Mouse (Mus musculus): ENCODE data around the gene Upk3b.

Gene Upk3b

DNA sequence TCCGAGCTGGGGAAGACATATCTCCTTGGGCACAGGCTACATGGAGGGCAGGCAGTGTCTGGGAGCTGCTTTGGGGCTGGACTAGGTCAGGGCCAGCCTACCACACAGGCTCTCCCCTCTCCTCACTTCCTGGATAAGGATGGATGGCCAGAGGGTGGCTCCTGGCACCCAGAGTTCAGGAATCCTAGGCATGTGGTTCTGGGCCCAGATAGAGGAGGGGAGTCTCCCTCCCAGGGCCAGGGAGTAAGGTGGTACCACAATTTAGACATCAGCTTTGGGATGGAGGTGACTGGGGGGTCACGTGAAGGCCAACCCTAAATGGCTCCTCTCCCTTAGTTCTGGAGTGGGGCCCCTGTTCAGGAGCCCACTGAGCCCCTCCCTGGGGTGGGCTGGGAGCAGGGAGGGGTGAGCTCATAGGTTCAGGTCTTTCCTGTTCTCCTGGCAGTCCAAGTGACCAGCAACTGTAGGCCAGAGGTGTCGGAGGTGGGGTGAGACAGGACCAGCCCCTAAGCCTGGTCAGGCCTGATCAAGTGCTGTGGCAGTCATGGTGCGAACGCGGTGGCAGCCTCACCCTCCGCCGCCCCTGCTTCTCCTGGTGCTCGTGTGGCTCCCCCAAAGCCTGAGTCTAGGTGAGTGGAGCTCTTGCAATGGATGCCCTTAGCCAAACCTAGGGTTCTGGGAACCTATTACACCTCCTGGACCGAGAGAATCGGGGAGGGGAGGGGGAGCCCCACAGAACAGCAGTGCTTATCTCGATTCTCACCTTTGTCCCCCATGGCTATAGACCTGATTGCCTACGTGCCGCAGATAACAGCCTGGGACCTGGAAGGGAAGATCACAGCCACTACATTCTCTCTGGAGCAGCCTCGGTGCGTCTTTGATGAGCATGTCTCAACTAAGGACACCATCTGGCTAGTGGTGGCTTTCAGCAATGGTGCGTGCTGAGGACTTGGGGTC lies at the start of gene Upk3b:
TSS of gene Upk3b (plus strand) at position 239 of the 957 bp plus-strand sequence.
- DNase-seq, result no peak

DNA sequence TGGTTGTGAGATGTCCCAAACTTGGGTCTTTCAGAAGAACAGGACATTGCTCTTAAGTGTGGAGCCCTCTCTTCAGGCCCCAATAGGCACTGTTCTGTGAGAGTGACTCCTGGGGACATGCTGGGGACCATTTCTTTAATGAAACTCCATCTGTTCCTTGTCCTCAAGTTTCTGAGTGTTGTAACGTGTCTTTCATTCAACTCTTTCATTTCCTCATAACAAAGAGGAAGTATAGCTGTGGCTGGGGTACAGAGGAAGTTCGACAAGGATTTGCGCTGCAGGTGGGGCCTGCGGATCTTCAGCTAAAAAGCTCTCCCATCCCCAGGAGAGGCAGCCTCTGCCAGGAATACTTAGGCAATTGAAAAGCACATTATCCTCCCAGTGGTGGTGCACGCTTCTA lies 47.7 kb upstream of the Upk3b start:
- no peak for DNase-seq

DNA sequence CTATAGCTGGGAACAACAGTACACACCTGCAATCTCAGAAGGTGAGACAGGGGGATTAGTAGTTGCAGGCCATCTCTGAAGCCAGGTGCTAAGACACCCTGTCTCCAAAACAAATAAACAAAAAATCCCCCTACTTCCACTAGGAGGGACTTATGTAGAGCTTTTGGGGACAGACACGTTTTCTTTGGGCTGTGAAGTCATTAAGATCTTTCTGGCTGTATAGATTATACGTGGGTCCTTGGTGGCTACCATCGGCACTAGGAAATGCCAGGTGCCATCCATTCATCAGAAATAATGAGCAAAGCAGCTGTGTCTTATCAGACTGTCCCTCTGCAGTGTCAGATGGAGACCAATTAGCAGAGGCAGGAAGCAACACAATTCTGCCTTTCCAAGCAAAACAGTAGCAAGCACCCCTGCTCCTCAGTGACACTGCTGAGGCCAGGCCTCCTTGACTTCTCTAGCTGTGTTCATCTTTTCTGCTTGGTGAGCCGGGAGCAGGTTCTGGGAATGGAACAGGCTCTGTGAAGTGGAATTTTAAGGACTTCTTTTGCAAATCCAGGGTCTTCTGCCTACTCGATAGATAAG lies 44.8 kb upstream of the Upk3b start:
- DNase-seq, result no peak

DNA sequence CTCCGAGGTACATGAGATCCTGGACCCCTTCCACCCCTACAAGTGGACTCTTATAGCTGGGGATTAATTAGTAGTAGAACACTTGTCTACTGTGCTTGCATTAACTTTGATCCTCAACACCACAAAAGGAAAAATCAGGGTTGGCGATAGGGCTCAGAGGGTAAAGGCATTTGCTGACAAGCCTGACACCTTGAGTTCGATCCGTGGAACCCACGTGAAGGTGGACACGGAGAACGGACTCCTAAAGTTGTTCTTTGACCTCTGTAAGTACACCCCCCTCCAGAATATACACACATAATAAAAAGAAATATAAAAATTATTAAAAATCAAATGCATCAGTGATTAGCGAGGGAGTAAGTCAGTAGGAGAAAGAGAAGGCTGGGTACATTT lies 44.0 kb upstream of the Upk3b start:
- DNase-seq, result no peak

DNA sequence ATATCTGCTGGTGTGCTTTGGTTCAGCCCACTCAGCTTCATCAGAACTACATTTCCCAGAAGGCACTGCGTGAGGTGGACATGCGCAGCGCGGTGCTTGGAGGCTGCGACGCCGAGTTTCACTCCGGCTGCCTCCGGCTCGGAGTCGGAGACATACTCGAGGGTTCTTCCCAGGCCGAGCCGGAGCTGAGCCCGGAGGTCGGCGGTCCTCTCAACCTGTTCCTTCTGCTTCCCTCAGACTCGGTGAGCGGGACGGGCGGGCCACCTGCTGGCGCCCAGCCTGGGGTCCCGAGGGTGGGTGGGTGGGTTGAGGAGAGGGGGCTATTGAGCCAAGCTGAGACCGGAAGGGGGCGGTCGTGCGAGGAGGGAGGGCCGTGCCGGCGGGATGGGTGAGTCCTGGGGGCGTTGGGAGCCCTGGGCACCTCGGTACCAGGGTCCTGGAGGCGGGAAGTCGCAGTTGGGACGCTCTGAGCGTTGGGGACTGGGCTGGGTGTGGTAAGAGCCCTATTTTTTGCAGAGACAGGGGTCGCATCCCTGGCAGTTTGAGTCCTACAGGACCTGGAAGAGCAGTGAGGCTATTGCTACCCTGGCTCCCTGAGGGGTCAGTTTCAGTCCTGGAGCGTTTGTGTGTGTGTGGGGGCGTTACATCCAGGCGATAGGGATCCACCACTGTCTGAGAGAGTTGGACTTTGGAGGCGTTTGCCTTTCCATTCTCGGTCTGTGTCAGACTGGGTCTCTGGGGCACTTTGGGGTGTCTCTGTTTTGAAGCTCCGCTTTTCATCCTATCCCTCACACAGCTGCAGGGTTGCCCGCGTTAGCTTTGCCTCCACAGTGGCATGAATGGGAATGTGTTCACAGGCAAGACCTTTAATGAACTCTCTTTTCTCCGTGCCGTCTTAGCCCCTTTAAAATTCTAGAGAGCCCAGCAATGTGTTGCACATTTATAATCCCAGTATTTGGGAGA lies 43.3 kb upstream of the Upk3b start, which contains the start of gene Dtx2:
TSS of gene Dtx2 (plus strand) at position 76 of the 963 bp plus-strand sequence.
- DNase-seq, result peak; percentile 84

DNA sequence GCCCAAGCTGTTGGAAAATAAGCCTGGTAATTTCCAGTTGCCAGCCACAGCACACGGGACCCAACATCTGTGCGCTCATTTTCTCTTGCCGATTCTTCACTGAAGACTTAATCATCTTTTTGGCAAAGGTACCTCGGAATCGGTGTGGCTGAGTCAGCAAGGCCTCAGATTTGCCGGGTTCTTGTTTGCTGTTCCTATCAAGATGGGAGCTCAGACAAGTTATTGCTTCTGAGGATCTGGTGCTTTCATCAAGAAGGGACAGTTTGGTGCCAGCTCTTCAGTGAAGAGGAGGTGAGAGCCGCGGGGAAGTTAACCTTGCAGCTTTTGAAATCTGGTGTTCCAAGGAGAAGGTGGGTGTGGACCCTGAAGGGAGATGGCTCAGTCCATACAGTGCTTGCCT lies 42.1 kb upstream of the Upk3b start:
- DNase-seq, result no peak

DNA sequence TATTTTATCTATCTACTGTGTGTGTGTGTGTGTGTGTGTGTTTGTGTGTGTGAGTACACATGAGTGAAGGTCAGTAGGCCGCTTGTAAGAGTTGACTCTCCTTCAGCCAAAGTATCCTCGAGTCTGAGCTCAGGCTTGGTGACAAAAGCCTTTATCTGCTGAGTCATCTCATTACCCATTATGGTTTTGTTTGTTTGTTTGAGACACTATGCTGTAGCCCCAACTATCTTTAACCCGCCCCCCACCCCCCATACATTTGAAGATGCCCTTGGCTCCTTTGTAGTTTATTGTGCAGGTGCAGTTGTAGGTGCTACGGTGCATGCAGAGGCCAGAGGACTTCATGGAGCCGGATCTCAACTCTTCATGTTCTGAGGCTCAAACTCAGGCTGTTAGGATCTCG lies 37.1 kb upstream of the Upk3b start:
- DNase-seq, result no peak

DNA sequence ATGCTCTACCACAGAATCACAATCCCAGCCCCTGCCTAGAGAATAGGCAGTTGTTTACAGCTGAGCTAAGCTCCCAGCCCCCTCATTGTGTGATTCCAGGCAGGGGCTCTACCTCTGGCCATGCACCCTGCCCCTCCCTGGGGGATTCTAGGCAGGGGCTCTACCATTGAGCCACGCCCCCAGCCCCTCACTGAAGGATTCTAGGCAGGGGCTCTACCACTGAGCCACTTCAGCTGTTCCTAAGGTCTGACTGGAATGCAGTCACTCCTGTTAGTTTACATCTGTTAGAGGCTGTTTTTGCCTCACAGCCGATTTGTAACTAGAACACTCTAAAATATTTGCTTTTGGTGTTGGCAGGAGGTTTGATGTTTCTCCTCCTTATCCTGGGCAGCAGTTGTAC lies 36.0 kb upstream of the Upk3b start:
- DNase-seq, result no peak

DNA sequence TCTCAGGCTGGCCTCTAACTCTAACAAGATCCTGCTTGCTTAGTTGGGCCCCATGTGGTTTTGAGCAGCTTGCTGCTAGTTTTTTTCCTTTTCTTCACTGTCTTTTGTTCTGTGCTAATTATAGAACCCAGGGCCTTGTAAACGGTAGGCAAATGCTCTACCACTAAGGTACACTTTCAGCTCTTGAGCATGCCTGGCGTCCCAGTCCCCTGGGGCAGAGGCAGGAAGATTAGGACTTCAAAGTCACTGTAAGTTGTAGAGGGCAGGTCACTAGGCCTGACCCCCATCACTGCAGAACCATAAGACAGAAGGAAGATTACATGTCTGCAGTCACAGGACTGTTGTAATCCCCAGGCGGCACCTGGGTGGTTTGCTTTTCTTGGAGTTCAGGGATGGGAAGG lies 35.5 kb upstream of the Upk3b start:
- DNase-seq, result no peak

DNA sequence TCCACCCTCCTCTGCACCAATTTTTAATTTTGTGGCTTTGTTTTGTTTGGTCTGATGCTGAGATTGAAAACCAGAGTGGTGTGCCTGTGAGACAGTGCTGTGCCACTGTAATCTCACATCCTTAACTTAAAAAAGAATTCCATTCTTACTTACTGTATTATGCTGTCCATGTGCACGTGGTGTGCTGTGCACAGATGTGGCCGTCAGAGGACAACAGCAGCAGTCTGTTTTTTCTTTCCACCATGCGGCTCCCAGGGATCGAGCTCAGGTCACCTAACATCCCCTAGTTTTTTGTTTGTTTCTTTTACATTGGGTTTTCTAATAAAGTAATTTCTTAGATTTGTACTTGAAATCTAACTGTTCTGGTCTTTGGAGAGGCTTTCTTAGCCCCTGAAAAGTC lies 33.8 kb upstream of the Upk3b start:
- DNase-seq, result no peak

DNA sequence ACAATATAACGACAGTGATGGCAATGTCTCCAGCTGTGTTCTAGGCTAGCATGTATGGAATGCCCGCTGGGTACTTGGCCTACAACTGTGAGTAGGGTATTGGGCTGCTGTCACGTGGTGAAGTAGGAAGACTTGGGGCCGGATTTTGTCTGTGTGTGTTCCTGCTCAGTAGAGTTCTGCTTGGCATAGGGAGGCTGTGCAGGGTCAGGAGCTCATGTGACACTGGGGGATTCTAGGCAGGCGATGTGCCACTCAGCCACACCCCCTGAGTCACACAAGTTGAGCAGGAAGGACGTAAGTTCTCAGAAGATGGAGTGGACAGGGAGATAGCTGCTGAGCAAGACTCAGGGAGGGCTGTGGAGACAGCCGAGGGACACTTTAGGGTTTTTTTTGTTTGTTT lies 30.6 kb upstream of the Upk3b start:
- DNase-seq, result no peak

DNA sequence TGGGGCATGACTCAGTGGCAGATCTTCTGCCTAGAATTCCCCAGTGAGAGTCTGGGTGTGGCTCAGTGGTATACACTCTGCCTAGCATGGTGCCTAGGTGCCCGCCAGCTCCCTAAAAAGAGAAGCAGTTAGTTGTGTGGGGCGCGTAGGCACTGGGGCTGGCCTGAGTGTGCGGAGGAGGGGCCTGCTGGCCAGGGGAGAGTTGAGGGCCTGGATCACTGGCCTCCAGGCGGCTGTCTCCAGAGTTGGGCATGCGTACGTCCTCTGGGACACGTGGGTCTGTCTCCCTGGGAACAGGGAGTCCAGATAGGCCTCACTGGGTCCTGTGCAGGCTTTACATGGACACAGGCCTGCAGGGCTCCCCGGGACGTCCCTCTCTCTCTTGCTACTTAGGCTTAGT lies 23.4 kb upstream of the Upk3b start:
- no peak for DNase-seq

DNA sequence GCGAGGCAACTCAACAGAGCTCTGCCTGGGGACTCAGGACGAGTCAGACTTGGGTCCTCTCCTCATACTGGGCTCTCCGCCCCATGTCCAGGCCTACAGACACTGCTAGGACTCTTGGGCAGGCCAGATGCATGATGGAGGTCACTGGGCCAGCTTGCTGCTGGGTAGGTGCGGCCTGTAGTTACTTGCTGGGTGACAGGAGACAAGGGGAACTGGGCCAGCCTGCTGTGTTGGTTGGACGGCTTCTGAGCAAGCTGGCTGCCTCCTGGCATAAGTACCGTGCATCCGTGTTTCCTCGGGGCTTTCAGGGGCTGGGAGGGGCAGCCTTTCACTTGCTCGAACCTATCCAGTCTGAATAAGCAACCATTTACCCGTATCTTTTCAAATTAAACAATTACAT lies 22.7 kb upstream of the Upk3b start:
- no peak for DNase-seq

DNA sequence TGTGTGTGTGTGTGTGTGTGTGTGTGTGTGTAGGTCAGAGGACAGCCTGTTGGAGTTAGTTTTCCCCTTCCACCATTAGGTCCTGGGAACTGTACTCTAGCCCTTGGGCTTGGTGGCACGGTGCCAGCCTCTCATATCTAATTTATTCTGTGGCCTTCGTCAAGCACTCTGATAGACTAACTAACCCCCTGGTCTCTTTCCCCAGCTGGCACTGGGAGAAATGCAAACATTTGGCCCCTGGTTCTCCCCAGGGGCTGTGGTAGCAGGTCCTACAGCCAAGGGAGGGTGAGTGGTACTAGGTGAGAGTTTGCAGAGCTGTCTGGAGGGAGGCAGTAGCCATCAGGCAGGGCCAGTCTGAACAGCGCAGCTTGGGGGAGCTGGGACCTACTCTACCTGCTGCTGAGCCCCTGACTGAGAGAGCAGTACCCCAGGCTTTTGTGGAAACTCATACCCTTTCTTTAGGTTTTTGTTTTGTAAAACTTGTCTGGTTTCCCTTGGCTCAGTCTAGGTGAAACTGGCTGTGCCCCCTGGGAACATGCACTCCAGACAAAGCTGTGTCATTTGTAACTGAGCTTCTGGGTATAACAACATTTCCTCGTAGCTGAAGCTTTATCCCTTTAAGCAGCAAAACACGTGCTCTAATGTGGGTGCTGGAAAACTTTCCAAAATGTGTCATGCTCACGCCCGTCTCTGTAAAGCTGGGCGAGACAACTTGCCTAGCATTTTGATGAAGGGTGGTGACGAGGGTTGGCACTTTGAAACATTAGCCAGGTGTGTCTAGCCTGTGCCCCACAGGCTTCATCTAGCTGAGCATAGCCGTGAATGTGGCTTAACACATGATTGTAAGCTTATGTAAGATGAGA lies 22.1 kb upstream of the Upk3b start:
- DNase-seq, result peak; percentile 49

DNA sequence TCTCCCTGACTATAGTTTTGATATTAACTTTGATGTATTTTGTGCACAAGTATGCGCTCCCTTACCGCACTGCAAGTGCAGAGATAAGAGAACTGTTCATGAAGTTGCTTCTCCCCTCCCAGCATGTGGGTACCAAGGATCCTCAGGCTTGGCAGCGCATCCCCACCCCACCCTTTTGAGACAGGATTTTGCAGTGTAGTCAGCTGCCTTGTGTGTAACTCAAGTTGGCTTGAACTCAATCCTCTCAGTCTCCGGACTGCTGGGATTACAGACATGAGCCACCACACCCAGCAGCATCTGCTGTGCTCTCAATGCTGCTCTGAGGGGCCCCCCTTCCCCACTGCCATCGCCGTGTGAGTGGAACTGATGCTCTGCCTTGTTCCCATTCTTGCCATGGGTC lies 21.0 kb upstream of the Upk3b start:
- DNase-seq, result no peak

DNA sequence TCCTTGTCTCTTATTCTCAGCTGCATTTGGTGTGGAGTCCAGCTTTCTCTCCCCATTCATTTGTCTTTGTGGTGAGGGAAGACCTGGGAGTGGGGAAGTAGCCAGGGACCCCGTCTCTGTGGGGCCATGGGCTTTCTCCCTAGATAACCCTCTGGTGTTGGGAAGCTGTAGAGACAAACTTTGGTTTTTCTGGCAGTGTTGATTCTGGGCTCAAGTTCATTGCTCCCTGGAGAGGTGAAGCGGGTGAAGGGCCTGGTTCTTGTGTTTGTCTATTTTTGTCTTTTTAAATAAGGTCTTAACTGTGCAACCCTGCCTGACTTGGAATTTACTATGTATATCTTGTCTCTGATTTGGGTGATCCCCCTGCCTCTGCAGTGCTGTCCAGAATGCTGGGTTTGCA lies 19.6 kb upstream of the Upk3b start:
- no peak for DNase-seq

DNA sequence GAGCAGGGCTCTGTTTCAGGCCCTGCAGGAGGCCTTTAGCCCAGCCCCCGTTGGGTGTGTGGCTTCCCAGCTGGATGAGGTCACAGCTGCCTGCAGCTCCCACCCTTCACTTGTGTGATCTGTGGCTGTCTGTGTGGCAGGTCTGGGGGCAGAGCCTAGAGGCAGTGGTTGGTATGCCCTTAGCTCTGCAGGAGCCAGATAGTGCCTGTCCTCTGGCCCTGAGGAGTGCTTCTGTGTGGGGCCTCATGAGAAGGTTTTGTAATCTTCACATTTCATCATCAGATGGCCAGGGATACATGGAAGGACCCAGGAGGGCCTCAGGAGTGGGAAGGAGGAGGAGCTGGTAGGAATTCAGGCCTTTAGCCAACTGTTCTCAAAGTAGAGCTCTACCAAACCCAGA lies 18.4 kb upstream of the Upk3b start:
- no peak for DNase-seq

DNA sequence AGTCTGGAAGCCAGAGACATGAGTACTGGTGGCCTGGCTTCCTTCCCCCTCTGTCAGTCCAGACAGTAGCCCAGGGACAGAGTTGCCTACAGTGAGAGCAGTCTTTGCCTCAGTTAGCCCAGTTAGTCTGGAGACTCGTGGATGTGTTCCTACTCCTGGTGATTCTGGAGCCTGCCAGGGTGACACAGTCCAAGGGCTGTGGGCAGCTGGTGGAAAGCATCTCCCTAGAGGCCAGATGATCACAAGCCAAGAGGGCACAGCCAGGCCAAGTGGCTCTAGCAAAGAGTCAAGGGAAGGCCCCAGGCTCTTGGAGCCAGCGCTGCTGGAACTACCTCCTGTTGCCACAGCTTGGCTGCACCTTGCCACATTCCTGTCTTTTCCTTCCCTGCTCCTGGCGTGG lies 12.6 kb upstream of the Upk3b start:
- DNase-seq, result no peak

DNA sequence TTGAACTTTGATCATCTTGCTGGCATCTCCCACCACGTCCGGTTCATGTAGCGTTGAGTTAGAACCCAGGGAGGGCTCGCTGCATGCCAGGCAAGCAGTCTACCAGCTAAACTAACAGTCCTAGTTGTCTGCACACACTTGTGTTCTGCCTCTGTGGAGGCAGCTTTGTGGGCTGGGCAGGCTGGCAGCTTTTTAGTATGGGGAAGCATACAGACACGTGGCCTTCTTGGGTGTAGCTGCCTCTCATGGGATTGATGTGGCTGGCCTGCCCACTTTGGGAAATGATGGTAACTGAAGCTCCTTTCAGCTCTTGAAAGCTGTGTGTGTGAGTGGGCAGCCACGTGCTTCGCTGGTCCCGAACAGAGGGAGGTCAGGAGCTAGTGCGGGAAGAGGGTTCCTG lies 11.4 kb upstream of the Upk3b start:
- DNase-seq, result no peak

DNA sequence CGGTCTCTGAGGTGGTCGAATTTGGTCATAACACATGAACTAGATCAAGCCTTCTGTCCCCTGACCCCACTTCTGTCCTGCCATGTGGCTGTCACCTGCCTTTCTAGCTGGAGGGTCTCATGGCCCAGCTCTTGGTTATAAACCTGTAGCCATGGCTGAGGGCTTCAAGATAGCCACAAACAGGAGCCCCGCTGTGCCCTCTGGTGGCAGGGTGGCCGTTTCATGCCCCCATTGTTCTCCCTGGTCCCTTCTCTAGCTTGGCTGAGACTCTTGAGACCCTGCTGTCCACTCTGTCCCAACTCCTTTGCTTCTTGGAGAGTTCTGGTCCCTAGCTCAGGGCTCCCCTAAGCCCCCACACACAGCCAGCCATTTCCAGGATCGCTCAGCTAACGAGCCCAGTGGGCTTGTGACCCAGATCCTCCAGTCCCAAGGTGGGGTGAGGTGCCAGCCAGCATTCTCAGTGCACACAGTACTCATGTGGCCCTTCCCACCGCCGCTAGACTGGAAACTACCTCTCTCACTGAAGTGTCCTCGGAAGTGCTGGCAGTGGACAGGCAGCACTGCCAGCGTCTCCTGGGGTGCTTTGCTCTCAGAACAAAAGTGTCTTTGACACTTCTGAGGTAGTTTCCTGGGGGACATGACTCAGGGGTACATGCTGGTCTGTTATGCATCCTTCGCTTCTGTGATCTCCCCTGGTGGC lies 10.5 kb upstream of the Upk3b start:
- DNase-seq, result no peak

DNA sequence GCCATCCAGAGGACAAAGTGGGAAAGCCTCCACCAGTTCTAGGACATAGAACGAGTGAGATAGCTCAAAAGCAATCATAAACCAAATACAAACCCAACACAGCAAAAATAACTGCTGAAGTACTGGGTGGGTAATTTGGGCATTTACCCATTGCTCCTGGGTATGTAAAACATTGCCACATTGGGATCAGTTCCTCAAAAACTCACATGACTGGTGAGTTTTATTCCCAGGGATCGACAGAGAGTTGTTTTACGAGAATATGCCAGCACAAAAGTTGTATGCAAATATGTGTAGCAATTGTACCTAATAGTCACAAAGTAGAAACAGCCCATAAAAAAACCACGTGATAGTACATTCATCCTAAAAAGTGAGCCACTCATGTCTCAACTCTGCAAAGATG lies 3.4 kb upstream of the Upk3b start:
- DNase-seq, result no peak

DNA sequence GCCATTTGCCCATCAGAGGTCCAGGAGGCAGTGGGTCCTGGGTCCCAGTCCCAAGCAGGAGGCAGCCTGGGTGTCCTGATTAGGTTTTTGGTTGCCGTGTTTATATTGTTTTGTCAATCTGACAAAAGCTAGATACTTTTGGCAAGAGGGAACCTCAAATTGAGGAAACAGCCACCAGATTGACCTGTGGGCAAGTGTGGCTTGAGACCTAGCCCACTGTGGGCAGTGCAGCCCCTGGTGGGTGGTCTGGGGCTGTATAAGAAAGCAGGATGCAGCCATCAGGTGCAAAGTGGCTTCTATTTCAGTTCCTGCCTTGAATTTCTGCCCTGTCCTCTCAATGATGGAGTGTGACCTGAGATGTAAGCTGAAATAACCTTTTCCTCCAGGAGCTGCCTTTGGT lies 3.0 kb upstream of the Upk3b start:
- DNase-seq, result no peak
